Comparison of ENCODE assay signal across 8 mouse cellular contexts in the genomic region with DNA sequence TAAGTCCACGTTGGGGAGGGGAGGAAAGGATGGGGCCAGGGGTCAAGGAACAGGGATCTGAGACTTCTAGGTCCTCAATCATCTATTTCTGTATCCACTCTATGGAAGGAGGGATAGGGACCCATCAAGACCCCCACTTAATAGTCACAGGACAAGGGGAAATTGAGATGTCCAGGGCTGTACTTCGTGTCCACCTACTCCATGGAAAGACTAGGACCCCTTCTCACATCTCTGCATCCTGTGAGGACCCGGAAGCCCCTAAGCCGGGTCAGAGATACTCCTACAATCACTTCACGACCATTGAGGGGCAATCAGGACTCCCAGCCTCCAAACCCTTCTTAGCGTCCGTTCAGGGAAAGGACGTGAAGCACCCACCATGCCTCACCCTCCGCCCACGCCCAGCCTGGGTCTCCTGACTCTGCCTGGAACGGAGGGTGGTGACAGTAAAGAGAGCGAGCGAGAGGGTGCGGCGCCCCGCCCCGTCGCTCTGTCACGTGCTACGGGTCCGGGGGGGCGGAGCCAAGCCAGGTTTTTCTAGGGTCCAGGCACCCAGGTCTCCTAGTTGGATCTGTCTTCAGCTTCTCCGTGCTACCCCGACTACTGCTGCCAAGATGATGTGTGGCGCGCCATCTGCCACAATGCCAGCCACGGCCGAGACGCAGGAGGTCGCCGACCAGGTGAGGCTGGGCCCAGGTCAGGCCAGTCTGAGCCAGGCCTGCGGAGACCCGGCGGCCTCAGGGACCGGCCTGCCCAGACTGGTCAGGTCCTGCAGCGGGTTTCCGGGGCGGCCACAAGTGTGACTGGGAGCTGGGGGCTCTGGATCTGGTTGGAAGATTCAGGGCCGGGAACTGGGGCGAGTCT. TPM values are rescaled to one million over a fixed set of nuclear protein-coding genes. Genes with fewer than 3 reads are reported as not detected.
A peak's percentile ranks its signal among the peaks of the same experiment; 100 is the strongest.
DNase-seq lines count a peak whose midpoint lies in the region; ATAC-seq and TF ChIP-seq lines count a peak whose summit lies in the region.

A gene (plus strand): TSS at position 489 of the 861 bp plus-strand sequence.

- H3K9me3 ChIP-seq in lung, embryonic 15.5 days: no peaks in the 10 kb centered on the region

- TF ChIP-seq CTCF in olfactory bulb, adult 2 months (IDR thresholded peaks at IDR 0.05; ENCODE audit: insufficient read depth, low read depth, low read length): no peak

- H3K4me1 ChIP-seq in lung, embryonic 15.5 days: peaks cover 6% of the 10 kb centered on the region
- peaks cover 5% of the 10 kb centered on the region; the same call in 1 of the 2 replicates for H3K4me1 ChIP-seq in olfactory bulb, adult 2 months (ENCODE audit: control insufficient read depth, insufficient read depth, low read length)

- H3K36me3 ChIP-seq in lung, embryonic 15.5 days: peaks cover 19% of the 10 kb centered on the region

- DNase-seq in MN1 (ENCODE audit: low spot score): peak; percentile 95
- DNase-seq in cerebellum, adult 9-10 months: peak; percentile 89
- DNase-seq in layer of hippocampus, adult 9-10 months (ENCODE audit: low spot score): peak; percentile 68
- DNase-seq in thymus, adult 18-20 months: peak; percentile 74 to 82

- peak within 1 kb of the TSS; percentile 68 for H3K27ac ChIP-seq in lung, embryonic 15.5 days
- H3K27ac ChIP-seq in olfactory bulb, adult 2 months (ENCODE audit: insufficient read depth, low read depth, low read length): peak within 1 kb of the TSS; percentile 34

- peak; percentile 93 for ATAC-seq in frontal cortex, adult (ENCODE audit: low TSS enrichment)
- ATAC-seq in hematopoietic stem cell, adult 5-6 weeks (replicated peaks in 1 of 2; ENCODE audit: insufficient read depth in 1 of 2, low FRiP score in 2 of 2, low TSS enrichment in 1 of 2, low read depth in 1 of 2, poor library complexity in 2 of 2, severe bottlenecking in 2 of 2): peak; percentile 91
- ATAC-seq in lung, embryonic 15.5 days (ENCODE audit: borderline replicate concordance, extremely low read depth, low FRiP score, low TSS enrichment): peak; percentile 91

- H3K4me2 ChIP-seq in lung, embryonic 15.5 days: peak within 1 kb of the TSS; percentile 69

- TF ChIP-seq POLR2A in olfactory bulb, adult 2 months (IDR thresholded peaks at IDR 0.05; ENCODE audit: insufficient read depth, low read depth, low read length): peak; percentile 69

- no peaks in the 10 kb centered on the region for H3K27me3 ChIP-seq in lung, embryonic 15.5 days

- H3K4me3 ChIP-seq in lung, embryonic 15.5 days: peak within 1 kb of the TSS; percentile 67
- H3K4me3 ChIP-seq in olfactory bulb, adult 2 months (ENCODE audit: insufficient read depth, low read depth, low read length): peak within 1 kb of the TSS; percentile 65

- WGBS in lung, embryonic 15.5 days: 1% methylated on average over 40 of the region's 40 CpGs
- WGBS in olfactory bulb, adult 2 months: 2% methylated on average over 40 of the region's 40 CpGs

- H3K9ac ChIP-seq in lung, embryonic 15.5 days: peak within 1 kb of the TSS; percentile 72

RNA-seq across cellular contexts. Expression of the gene that starts here (rescaled TPM):
- 28.9 and 59.0 TPM in 2 replicates for total RNA-seq in hematopoietic stem cell, adult 5-6 weeks (2017)
- 219 and 222 TPM in 2 replicates for polyA plus RNA-seq in lung, embryonic 15.5 days (2015; fragmentation: Nextera tagmentation; extraction: Ambion mirVana)
- polyA plus RNA-seq in olfactory bulb, adult 2 months (2012; ENCODE audit: insufficient read depth, insufficient read length, low replicate concordance, missing spikeins): 1,067 TPM in 1 of 2 replicates, not detected in the other

Comparison
In these comparisons a context has a peak if more than half of its experiments do, and no peak if none do; other contexts are left out.
1. Peak in every context shown above with its lines: DNase-seq, ATAC-seq, H3K4me3 ChIP-seq and H3K27ac ChIP-seq.